Mouse (Mus musculus) brown adipose tissue, adult 24 weeks (tissue): ENCODE results near the gene Mxra8. TPM values are rescaled to one million over a fixed set of nuclear protein-coding genes. Genes with fewer than 3 reads are reported as not detected.

Experiments
- H3K27ac ChIP-seq: fragments of 200-500 bp; replicated peaks from 2 replicates; pipeline ENCODE4 v1.5.1; 2012; ENCODE audit warnings: low read depth, mild to moderate bottlenecking, low read length
- H3K4me1 ChIP-seq: fragments of 200-500 bp; 2 replicates; pipeline ENCODE4 v1.6.1; 2012; ENCODE audit warnings: low read length, mixed read lengths; ENCODE audit not compliant: control insufficient read depth, insufficient read depth, insufficient read length
- H3K4me3 ChIP-seq: fragments of 200-500 bp; 2 replicates; pipeline ENCODE4 v1.5.1; 2012; ENCODE audit warnings: low read depth, mild to moderate bottlenecking, low read length, moderate library complexity; ENCODE audit not compliant: insufficient read depth
- polyA plus RNA-seq: library from polyadenylated mRNA; stranded (reverse); fragments of >200 nt; gene quantifications from 2 replicates; pipeline ENCODE4 v1.2.4, GENCODE M21; 2012; ENCODE audit not compliant: missing spikeins, insufficient read depth, insufficient read length

Mxra8 gene
- polyA plus RNA-seq = 17.3 and 22.3 TPM in 2 replicates

DNA sequence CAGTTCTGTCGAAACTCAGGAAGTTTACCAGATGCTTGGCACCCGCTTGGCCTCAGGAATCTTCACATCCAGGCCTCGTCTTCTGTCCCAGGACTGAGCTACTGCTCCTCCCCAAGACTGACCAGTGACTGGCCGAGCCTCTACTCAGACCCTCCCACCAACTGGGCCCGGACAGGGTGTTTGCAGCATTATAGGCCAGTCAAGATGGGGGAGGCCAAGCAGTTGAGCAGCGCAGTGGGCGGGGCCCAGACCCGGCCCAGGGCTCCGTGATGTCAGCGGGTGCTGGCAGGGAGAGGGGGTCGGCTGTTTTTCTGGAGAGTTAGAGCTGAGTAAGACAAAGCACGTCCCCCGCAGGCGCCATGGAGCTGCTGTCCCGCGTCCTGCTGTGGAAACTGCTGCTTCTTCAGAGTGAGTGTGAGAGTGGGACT is at the start of gene Mxra8:
Gene Mxra8, plus strand, starts transcription at position 198 of the 428 bp plus-strand sequence.
- H3K27ac ChIP-seq = peak within 1 kb of the TSS; percentile 92
- H3K4me1 ChIP-seq = peaks cover 19% of the 10 kb centered on the region
- peak within 1 kb of the TSS; percentile 58 for H3K4me3 ChIP-seq

DNA sequence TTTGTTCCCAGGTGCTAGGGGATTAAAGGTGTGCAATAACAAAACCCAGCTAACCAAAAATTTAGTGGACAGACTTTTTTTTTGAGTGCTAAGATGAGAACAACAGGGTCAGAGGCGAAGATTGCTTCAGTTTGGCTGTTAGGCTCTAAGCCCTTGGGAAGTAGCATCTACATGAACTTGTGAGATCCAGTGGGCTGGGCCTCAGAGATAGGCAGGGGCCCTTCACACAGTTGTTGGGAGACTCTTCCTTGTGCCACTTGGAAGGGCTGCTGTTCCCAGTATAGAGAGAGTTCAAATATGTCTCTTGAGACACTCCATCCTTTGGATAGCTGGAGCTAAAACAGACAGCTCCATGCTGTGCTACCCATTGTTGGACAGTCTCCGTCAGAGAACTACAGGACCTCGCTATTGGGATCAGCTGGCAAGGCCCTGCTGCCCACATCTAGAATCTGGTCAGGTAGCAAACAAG is 49.4 kb upstream of the Mxra8 start, which contains the start of gene Ankrd65:
Gene Ankrd65, plus strand, starts transcription at position 419 of the 469 bp plus-strand sequence.
- H3K4me3 ChIP-seq = no peak within 1 kb of the TSS
- no peak within 1 kb of the TSS for H3K27ac ChIP-seq
- H3K4me1 ChIP-seq = no peaks in the 10 kb centered on the region

DNA sequence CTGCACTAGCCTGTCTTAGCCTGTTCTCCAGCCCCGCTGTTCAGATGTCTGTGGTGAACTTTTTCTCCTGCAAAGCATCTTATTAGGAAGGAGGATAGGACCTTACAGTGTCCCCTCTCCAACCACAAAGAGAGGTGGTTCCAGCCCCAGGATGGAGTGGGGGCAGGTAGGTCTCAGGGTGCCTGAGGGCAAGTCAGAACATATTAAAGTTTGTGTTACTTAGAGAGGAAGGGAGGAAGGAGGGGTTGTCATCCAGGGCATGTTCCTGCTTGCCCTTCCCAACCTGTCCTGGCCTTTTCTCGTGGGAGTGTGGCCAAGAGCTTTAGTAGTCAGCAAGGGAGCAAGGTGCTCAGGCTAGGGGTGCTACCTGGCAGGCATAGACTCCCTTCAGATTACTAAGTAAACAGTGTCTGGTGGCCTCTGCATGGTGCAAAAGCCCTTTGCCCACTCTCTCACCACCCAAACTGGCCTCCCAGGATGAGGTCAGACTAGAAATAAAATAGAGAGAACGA is 48.8 kb upstream of the Mxra8 start:
- Histone ChIP-seq H3K4me1 (no peaks in the 10 kb centered on the region), H3K4me3 (no peak overlapping the region), H3K27ac (no peak overlapping the region)

DNA sequence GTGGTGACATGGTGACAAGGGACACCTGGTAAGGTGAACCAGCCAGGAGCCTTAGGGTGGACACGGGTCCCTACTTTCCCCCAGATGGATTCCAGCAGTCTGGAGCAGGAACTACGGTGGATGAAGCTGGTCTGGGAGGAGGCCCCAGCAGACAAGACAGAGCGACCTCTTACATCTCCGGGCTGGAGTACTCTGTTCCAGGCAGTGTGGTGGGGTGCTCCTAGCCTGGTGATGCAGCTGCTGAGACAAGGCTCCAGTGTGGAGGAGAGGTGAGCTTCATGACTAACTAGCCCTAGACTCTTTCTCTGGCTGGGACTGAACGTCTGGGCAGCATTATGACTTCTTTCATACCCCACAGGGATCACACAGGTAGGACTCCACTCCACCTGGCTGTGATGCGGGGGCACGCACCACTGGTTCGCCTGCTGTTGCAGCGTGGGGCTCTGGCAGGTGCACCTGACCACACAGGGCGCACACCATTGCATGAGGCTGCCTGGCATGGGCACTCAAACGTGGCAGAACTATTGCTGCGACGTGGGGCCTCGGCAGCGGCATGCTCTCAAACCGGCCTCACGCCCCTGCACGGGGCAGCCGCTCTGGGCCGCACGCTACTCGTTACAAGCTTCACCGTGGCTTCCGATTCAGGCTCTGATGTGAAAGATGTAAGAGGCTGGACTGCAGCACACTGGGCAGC is 48.1 kb upstream of the Mxra8 start:
- Histone ChIP-seq H3K4me1 (no peaks in the 10 kb centered on the region), H3K4me3 (no peak overlapping the region), H3K27ac (no peak overlapping the region)

DNA sequence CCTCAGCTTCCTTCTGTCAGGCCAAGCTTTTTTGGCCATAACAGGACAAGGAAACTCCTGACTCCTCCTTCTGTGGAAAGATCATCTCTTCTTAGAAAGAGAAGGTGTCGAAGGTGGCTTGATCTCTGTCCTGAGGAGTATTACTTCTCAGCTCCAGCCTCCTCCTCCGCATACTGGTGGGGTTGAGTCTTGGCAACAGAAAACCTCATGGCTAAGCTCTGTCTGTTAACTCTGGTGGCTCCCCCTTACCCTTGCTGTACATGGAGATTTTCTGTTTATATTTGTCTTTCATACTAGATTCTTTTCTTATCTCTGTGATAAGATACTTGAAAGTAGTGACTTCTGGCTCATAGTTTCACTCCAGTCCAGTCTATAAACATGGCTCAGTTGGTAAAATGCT is 45.8 kb upstream of the Mxra8 start:
- Histone ChIP-seq H3K27ac (no peak overlapping the region), H3K4me3 (no peak overlapping the region), H3K4me1 (no peaks in the 10 kb centered on the region)

DNA sequence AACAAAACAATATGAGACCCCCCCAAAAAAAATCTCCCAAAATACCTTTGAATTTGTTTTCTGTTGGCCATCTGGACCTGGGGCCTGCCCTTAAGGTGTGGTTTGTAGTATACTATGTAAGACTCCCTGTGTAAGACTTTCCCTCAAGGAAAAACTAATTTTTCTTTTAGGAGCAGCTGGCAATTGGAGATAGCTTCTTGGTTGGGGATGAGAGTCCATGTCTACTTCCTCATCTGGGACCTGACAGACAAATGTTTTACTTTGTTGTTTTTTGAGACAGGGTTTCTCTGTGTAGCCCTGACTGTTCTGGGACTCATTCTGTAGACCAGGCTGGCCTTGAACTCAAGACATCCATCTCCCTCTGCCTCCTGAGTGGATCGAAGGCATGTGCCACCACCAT is 37.4 kb upstream of the Mxra8 start:
- H3K4me3 ChIP-seq = no peak overlapping the region

DNA sequence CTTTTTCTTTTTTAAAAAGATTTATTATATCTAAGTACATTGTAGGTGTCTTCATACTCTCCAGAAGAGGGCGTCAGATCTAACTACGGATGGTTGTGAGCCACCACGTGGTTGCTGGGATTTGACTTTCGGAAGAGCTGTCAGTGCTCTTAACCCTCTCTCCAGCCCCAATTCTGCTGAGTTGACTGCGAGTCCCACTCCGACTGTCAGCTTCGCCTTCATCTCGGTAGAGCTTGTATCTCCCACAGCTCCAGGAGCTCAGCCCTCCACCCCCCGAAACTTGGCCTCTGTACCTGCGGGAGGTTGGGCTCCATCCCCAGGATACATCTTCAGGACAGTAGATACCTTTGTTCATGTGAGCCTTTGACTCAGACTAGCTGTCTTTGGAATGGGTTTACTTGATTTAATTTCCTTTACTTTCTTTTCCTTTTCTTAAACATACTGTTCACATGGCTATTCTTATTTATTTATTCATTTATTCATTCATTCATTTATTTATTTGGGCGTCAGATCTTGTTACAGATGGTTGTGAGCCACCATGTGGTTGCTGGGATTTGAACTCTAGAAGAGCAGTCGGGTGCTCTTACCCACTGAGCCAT is 36.6 kb upstream of the Mxra8 start, which contains the start of gene Mrpl20:
Gene Mrpl20, plus strand, starts transcription at position 138 of the 599 bp plus-strand sequence.
- peak within 1 kb of the TSS; percentile 77 for H3K27ac ChIP-seq
- peak within 1 kb of the TSS; percentile 96 for H3K4me3 ChIP-seq
- H3K4me1 ChIP-seq = 0 out of 2 replicates have a peak, but pooled peaks cover 2% of the 10 kb centered on the region

More for the DNA sequence above, 37.4 kb upstream of the Mxra8 start:
- Histone ChIP-seq H3K4me1 (0 out of 2 replicates have a peak, but pooled peaks cover 2% of the 10 kb centered on the region), H3K27ac (no peak overlapping the region)

DNA sequence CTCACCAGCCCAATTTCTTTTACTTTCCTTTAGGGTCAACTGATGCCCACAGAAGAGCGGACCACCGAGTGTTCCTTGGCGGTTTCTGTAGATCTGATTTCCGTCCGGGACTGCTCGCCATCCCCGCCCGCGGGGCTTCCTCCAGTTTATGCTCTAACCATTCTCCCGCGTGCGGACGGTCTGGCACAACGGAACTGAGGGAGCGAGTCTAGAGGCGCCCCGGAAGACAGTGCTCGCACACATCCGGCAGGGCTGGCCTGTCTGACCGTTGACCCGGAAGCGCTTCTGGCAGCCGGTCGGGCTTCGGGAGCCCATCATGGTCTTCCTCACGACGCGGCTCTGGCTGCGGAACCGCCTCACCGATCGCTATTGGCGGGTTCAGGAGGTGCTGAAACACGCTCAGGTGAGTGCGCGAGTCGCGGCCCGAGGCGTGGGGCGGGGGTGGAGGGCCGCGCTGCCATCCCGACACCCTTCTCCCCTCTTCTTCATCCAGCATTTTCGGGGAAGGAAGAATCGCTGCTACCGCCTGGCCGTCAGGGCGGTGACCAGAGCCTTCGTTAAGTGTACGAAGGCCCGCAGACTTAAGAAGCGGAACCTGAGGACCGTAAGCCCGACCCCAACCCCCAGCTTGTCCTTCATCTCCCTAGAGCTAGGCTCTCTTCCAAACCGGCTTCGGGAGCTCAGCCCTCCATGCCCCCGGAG is 36.0 kb upstream of the Mxra8 start:
- H3K4me3 ChIP-seq = peak overlapping the region; percentile 96
- H3K4me1 ChIP-seq = 0 out of 2 replicates have a peak, but pooled peaks cover 2% of the 10 kb centered on the region
- peak overlapping the region; percentile 77 for H3K27ac ChIP-seq

DNA sequence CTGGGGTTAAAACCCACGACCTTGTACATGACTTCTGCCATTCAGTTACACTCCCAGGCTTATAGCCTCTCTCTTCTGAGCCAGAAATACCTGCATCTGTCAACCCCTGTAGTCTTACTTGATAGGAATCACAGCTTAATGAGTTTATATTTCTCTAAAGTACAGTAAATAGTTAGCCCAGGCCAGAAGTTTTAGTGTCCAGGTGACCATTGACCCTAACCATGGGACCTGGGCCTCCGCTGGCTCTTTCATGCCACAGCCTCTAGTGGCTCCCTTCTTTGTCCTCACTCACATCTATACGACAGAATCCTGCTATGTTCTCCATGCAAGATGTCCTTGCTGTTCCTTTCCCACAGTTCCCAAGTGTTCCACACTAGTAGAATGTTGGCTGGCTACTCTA is 31.6 kb upstream of the Mxra8 start:
- H3K4me1 ChIP-seq = 0 out of 2 replicates have a peak, but pooled peaks cover under 1% of the 10 kb centered on the region
- H3K27ac ChIP-seq = no peak overlapping the region
- H3K4me3 ChIP-seq = no peak overlapping the region

DNA sequence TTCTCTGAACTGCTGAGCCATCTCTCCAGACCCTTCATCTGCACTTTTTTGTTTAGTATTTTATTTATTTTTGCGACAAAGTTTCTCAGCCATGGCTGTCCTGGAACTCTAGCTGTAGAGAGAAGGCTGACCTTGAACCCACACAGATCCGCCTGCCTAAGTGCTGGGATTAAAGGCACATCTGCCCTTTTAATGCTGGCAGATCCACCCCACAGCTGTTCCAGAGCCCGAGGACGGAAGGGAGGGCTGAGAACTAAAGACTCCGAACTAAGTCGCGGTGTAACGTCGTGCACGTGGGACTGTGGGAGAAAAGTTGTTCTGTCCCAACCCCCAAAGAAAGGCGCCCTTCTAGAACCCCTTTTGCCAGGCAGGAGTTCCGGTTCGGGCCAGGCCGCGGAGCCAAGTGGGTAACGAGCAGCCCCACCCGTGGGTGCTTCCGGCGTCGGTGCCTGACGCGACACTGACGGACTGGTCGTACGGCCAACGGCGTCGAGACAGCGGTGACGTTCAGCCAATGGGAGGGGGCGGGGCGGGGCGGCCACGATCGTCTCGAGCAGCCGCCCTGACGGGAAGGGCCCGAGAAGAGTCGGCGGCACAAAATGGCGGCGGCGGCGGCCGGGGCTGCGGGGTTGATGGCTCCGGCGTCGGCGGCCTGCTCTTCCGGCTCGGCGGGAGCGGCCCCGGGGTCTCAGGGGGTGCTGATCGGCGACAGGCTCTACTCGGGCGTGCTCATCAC is 27.4 kb upstream of the Mxra8 start, which contains the start of gene Ccnl2:
Gene Ccnl2, plus strand, starts transcription at position 561 of the 736 bp plus-strand sequence.
- peak within 1 kb of the TSS; percentile 95 for H3K4me3 ChIP-seq
- peak within 1 kb of the TSS; percentile 99 for H3K27ac ChIP-seq
- peaks cover 8% of the 10 kb centered on the region; the same call in 1 of the 2 replicates for H3K4me1 ChIP-seq

DNA sequence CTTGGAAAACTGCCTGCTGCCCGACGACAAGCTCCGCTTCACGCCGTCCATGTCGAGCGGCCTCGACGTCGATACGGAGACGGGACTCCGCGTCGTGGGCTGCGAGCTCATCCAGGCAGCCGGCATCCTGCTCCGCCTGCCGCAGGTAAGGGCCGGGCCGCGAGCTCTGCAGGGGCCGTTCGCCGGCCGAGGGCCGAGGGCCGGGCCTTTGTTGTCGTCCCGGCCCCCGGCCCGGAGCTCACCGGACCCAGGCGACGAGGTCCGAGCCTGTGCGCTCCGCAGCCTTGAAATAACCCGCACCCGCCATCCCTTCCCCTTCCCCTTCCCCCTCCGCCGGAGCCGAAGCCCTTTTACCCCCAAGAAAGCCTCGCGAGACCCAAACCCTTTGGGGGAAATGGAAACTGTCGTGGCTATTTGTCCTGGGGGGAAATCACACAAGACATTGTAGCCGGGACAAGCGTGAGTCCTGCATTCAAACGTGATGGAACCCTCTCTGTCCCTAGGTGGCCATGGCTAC is 26.8 kb upstream of the Mxra8 start:
- H3K4me1 ChIP-seq = peaks cover 8% of the 10 kb centered on the region; the same call in 1 of the 2 replicates
- H3K4me3 ChIP-seq = peak overlapping the region; percentile 95
- peak overlapping the region; percentile 90 for H3K27ac ChIP-seq

DNA sequence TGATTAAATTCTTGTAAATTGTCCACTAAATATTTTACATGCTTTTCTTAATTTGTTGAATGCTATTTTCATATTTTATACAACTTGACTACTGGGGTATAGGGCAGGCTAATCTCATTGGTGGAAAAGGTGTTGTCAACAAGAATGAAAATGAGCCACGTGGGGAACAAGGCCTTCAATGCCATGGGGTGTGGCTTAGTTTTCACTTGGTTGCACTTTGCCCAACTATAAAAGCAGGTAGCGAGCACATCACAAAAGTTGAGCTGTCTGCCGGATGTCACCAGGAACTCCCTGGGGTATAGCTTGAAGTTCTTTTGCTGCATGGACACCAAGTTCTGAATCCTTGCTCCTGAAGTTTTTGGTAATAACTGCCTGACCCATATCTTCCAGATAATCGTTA is 21.9 kb upstream of the Mxra8 start:
- H3K4me3 ChIP-seq = no peak overlapping the region
- H3K27ac ChIP-seq = no peak overlapping the region
- H3K4me1 ChIP-seq = peaks cover 8% of the 10 kb centered on the region; the same call in 1 of the 2 replicates

DNA sequence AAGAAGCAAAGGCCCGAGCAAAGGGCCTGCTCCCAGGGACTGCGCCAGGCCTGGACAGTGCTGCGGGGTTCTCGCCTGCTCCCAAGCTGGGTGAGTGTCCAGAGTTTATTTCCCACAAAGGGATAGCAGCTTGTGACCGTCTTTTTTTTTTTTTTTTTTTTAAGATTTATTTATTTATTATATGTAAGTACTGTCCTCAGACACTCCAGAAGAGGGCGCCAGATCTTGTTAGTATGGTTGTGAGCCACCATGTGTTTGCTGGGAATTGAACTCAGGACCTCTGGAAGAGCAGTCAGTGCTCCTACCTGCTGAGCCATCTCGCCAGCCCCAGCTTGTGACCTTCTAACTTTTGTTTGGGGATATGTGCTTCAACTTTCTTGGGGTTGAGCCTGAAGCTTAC is 18.5 kb upstream of the Mxra8 start:
- no peak overlapping the region for H3K27ac ChIP-seq
- no peaks in the 10 kb centered on the region for H3K4me1 ChIP-seq
- H3K4me3 ChIP-seq = no peak overlapping the region

DNA sequence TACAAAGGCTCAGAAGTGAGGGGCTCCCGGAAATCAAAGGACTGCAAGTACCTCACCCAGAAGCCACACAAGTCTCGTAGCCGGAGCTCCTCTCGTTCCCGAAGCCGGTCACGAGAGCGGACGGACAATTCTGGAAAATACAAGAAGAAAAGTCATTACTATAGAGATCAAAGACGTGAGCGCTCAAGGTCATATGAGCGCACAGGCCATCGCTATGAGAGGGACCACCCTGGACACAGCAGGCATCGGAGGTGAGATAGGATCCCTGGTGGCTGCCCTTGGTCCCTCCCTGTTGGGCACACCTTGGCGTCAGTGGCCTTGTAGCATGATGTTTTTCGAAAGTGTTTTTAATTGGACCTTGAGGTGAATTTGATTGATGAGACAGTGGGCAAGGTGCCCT is 16.0 kb upstream of the Mxra8 start:
- no peaks in the 10 kb centered on the region for H3K4me1 ChIP-seq
- H3K27ac ChIP-seq = no peak overlapping the region
- H3K4me3 ChIP-seq = no peak overlapping the region
